Mouse (Mus musculus) limb, embryonic 14.5 days (tissue): ENCODE measurements at regions not wholly inside any gene's neighbourhood (a gene's known extent, or its start where the extent isn't known, plus 50 kb on each side); places are given as distances from the start of the nearest gene placed in this dataset.

Experiments
- ATAC-seq: fragments of 200-750 bp; cut with Nextera tagmentation; 2 replicates; pipeline ENCODE4 v1.8.0; 2017; ENCODE audit warnings: low read depth, moderate number of reproducible peaks, moderate TSS enrichment; ENCODE audit not compliant: low FRiP score
- DNase-seq: peaks from one replicate; pipeline ENCODE4 v3.0.0-alpha.2; 2015; ENCODE audit warnings: low spot score
- H3K27ac ChIP-seq: fragments of 300-500 bp; sonication (generic); replicated peaks from 2 replicates; pipeline ENCODE4 v1.5.1; 2014; ENCODE audit warnings: low read depth, mild to moderate bottlenecking, low read length, moderate library complexity, mixed read lengths
- H3K27me3 ChIP-seq: fragments of 300-500 bp; sonication (generic); 2 replicates; pipeline ENCODE4 v1.6.1; 2014; ENCODE audit warnings: low read length, mixed read lengths; ENCODE audit not compliant: control insufficient read depth, insufficient read depth
- H3K36me3 ChIP-seq: fragments of 300-500 bp; sonication (generic); 2 replicates; pipeline ENCODE4 v1.6.1; 2014; ENCODE audit warnings: mild to moderate bottlenecking, low read length, moderate library complexity, mixed read lengths; ENCODE audit not compliant: control insufficient read depth, insufficient read depth
- H3K4me1 ChIP-seq: fragments of 300-500 bp; sonication (generic); 2 replicates; pipeline ENCODE4 v1.6.1; 2014; ENCODE audit warnings: antibody characterized with exemption, low read length, mixed read lengths; ENCODE audit not compliant: control insufficient read depth, insufficient read depth
- H3K4me2 ChIP-seq: fragments of 300-500 bp; sonication (generic); replicated peaks from 2 replicates; pipeline ENCODE4 v1.6.1; 2014; ENCODE audit warnings: low read depth, mild to moderate bottlenecking, low read length, moderate library complexity; ENCODE audit not compliant: severe bottlenecking
- H3K4me3 ChIP-seq: fragments of 300-500 bp; sonication (generic); replicated peaks from 2 replicates; pipeline ENCODE4 v1.5.1; 2014; ENCODE audit warnings: low read length
- H3K9ac ChIP-seq: fragments of 300-500 bp; sonication (generic); 2 replicates; pipeline ENCODE4 v1.6.1; 2014; ENCODE audit warnings: mild to moderate bottlenecking, low read depth, low read length, moderate library complexity; ENCODE audit not compliant: severe bottlenecking
- H3K9me3 ChIP-seq: fragments of 300-500 bp; sonication (generic); 2 replicates; pipeline ENCODE4 v1.6.1; 2016; ENCODE audit warnings: low read length; ENCODE audit not compliant: control insufficient read depth
- POLR2A ChIP-seq: fragments of 200-500 bp; IDR thresholded peaks from 2 replicates; pipeline ENCODE4 v1.8.0; 2012; ENCODE audit warnings: inconsistent platforms, mild to moderate bottlenecking, moderate library complexity, borderline replicate concordance; ENCODE audit not compliant: insufficient read depth, insufficient read length; ENCODE audit errors: extremely low read depth
- WGBS: fragments of 180-500 bp; shearing (Covaris S2); extraction: QIAGEN DNeasy Blood & Tissue Kit; methylation state at CpG from one replicate; pipeline ENCODE4 v1.1.7; 2014; 5-methylcytosine and 5-hydroxymethylcytosine counted together

DNA sequence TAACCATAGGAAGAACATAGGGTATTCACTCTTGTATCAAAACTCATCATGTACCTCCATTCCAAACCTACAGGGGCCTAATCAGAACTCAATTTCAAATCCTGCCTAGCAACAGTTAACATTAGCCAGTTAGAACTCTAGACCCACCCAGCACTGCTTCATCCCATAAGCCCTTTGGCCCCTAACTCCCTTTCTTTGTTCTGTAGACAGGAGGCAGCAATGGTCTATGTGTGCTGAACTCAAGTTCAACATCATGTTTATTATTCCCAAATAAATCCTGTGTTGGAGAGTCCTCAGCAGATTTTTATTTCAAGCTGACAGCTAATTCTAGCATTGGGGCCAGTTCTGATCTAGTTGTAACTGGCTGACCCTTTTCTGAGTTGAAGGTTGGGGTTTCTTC is 112.2 kb downstream of the Ipo8 start:
- ATAC-seq, result no peak

DNA sequence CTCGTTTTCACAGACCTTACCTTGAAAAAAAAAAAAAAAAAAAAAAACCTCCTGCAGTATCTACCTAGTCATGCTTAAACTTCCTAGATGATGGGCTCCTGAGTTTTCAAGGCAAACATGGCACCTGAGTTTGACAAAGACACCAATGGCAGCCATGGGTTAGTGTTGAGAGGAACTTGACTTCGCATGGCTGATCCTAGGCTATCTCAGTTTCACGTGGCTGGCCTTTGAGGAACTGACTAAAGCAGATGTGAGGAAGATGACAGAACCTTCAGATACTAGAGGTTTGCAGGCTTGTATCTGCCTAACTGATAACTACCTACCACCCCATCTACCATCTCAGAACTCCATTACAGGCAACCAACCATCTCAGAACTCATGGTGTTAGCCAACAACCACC is 120.9 kb downstream of the Ipo8 start:
- no peaks in the 10 kb centered on the region for H3K4me1 ChIP-seq
- WGBS, result 88% methylated on average over 3 of the region's 3 CpGs
- no peak overlapping the region for H3K9ac ChIP-seq

More for the DNA sequence above, 112.2 kb downstream of the Ipo8 start:
- H3K9me3 ChIP-seq, result no peaks in the 10 kb centered on the region
- no peak for TF ChIP-seq POLR2A
- H3K9ac ChIP-seq, result no peak overlapping the region
- no peaks in the 10 kb centered on the region for H3K36me3 ChIP-seq
- no peak for DNase-seq
- no peak overlapping the region for H3K4me2 ChIP-seq
- no peak overlapping the region for H3K27ac ChIP-seq
- no peak overlapping the region for H3K4me3 ChIP-seq
- H3K27me3 ChIP-seq, result no peaks in the 10 kb centered on the region
- no peaks in the 10 kb centered on the region for H3K4me1 ChIP-seq

DNA sequence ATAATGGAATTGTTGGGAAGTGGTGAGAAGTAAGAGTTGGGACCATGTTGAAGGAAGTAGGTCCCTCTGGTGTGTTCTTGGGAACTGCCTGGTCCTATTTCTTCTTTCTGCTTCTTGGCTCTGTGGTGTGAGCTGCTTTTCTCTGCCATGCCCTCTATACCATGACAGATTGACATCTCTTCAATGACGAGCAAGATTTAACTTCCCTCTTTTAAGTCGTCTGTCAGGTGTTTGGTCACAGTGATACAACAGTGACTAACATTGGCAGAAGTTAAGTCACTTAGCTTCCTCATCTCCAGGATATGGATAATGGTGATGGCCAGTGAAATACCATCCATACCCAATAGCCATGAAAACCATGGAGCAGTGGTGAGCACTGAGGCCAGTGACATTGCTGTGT is 122.9 kb downstream of the Ipo8 start:
- no peaks in the 10 kb centered on the region for H3K4me1 ChIP-seq
- H3K36me3 ChIP-seq, result no peaks in the 10 kb centered on the region
- ATAC-seq (no peak), DNase-seq (no peak)
- no peaks in the 10 kb centered on the region for H3K9me3 ChIP-seq
- no peak for TF ChIP-seq POLR2A
- 78% methylated on average over 2 of the region's 2 CpGs for WGBS
- H3K4me3 ChIP-seq, result no peak overlapping the region
- no peak overlapping the region for H3K4me2 ChIP-seq
- H3K27ac ChIP-seq, result no peak overlapping the region
- no peak overlapping the region for H3K9ac ChIP-seq
- no peaks in the 10 kb centered on the region for H3K27me3 ChIP-seq

More for the DNA sequence above, 120.9 kb downstream of the Ipo8 start:
- no peak for TF ChIP-seq POLR2A
- no peaks in the 10 kb centered on the region for H3K27me3 ChIP-seq
- DNase-seq (no peak), ATAC-seq (no peak)
- H3K9me3 ChIP-seq, result no peaks in the 10 kb centered on the region
- H3K27ac ChIP-seq, result no peak overlapping the region
- H3K36me3 ChIP-seq, result no peaks in the 10 kb centered on the region
- no peak overlapping the region for H3K4me3 ChIP-seq
- H3K4me2 ChIP-seq, result no peak overlapping the region

- H3K27ac ChIP-seq, result no peak overlapping the region
- TF ChIP-seq POLR2A, result no peak
- no peaks in the 10 kb centered on the region for H3K4me1 ChIP-seq
- no peaks in the 10 kb centered on the region for H3K36me3 ChIP-seq
- H3K4me2 ChIP-seq, result no peak overlapping the region
- H3K9ac ChIP-seq, result no peak overlapping the region
- no peak for ATAC-seq
- WGBS, result 33% methylated on average over 2 of the region's 2 CpGs
- no peak for DNase-seq
- H3K4me3 ChIP-seq, result no peak overlapping the region
- no peaks in the 10 kb centered on the region for H3K27me3 ChIP-seq
- H3K9me3 ChIP-seq, result no peaks in the 10 kb centered on the region
Measured at GRCm38 (mm10) chr6:148705711-148706110, 125.6 kb downstream of the Ipo8 start.

- Histone ChIP-seq H3K4me1 (no peaks in the 10 kb centered on the region), H3K4me3 (no peak overlapping the region), H3K27me3 (no peaks in the 10 kb centered on the region), H3K27ac (no peak overlapping the region), H3K36me3 (no peaks in the 10 kb centered on the region), H3K4me2 (no peak overlapping the region), H3K9me3 (no peaks in the 10 kb centered on the region), H3K9ac (no peak overlapping the region)
- WGBS, result 31% methylated on average over 4 of the region's 4 CpGs
- ATAC-seq (no peak), DNase-seq (no peak)
- no peak for TF ChIP-seq POLR2A
Measured at GRCm38 (mm10) chr6:148693329-148693728, 137.9 kb downstream of the Ipo8 start.

DNA sequence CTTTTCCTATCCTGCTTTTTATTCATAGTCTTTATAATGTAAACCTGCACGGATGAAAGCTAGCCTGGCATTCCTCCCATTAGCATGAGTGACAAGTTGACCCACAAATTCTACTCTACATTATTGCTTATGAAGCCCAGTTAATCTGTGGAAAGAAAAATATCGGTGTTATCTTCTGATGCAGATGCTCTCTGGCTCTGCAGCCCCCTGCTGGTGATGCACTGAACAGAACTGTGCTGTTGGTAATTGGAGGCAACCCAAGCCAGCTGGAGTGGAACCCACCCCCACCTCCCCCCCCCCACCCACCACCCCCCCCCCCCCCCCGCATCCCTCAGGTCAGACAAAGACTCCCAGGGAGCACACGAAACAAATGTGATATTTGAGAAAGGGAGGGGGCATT is 143.5 kb downstream of the Ipo8 start:
- Histone ChIP-seq H3K27me3 (no peaks in the 10 kb centered on the region), H3K4me2 (no peak overlapping the region), H3K27ac (no peak overlapping the region), H3K36me3 (no peaks in the 10 kb centered on the region), H3K4me3 (no peak overlapping the region), H3K9me3 (no peaks in the 10 kb centered on the region), H3K4me1 (no peaks in the 10 kb centered on the region), H3K9ac (no peak overlapping the region)
- DNase-seq (peak; percentile 41), ATAC-seq (no peak)
- 47% methylated on average over 3 of the region's 4 CpGs for WGBS
- TF ChIP-seq POLR2A, result no peak
